Mouse (Mus musculus) c-Kit-positive CD71-negative TER-119-negative erythroid progenitor cells, embryonic 14.5 days (primary cell): ENCODE measurements at regions not wholly inside any gene's neighbourhood (a gene's known extent, or its start where the extent isn't known, plus 50 kb on each side); places are given as distances from the start of the nearest gene placed in this dataset.

ENCODE experiments used
- DNase-seq: peaks from one replicate; pipeline ENCODE4 v3.0.0-alpha.2; 2013; ENCODE audit warnings: low read depth

GRCm38 (mm10) chr1:111355435-111355834 is 378.1 kb upstream of the Cdh19 start:
- DNase-seq = no peak

- no peak for DNase-seq
These were observed 360.5 kb upstream of the Cdh19 start for GRCm38 (mm10) chr1:111337927-111338326.

DNA sequence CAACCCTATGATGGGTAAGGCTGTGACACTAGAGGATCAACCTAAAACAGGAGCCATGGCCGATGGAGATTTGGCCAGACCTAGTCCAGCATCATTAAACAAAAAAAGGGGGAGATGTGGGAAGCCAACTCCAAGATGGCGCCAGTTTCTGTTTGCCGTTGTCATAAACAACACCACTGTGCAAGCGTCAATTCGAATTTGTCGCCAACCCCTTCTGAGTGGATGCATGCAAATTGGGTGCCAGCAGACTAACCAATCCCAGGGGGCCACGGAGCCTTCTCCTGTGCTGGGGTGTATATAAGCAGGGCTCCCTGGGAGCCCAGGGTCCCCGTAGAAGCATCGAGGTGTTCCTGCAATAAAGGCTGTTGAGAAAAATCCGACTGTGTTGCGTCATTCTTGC is 324.9 kb upstream of the Cdh19 start:
- DNase-seq = no peak

GRCm38 (mm10) chr1:111286385-111286784 is 309.0 kb upstream of the Cdh19 start:
- no peak for DNase-seq

DNA sequence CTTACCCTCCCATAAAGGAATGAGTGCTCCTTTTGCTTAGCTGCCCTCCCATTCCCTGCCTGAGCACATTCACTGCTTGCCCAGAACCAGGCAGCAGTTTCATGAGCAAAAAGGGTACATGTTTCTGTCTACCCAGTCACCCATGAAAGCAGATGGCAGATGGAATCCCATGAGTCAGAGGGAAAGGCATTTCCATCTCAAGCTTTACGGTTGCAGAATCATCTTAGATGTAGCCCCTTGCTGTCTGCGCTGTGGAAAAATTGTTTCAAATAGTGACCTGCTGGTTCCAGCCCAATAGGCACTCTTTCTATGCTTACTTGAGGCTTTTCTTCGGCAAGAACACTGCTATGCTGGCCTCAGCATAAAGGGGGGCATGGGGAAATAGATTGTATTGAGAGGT is 308.5 kb upstream of the Cdh19 start:
- no peak for DNase-seq

- DNase-seq = no peak
These were observed 265.4 kb upstream of the Cdh19 start for GRCm38 (mm10) chr1:111242814-111243213.

GRCm38 (mm10) chr1:111242344-111242743 is 265.0 kb upstream of the Cdh19 start:
- DNase-seq = peak; percentile 1
